Mouse (Mus musculus) spleen, embryonic (tissue): ENCODE results near the gene 1700034J05Rik.

Experiments
- CTCF ChIA-PET: fragments of 350-600 bp; sonication (Branson Sonifier 250); formaldehyde crosslinking; loops from one replicate; lab custom pipeline; 2022; lab: Charles Lee

The 1700034J05Rik gene

DNA sequence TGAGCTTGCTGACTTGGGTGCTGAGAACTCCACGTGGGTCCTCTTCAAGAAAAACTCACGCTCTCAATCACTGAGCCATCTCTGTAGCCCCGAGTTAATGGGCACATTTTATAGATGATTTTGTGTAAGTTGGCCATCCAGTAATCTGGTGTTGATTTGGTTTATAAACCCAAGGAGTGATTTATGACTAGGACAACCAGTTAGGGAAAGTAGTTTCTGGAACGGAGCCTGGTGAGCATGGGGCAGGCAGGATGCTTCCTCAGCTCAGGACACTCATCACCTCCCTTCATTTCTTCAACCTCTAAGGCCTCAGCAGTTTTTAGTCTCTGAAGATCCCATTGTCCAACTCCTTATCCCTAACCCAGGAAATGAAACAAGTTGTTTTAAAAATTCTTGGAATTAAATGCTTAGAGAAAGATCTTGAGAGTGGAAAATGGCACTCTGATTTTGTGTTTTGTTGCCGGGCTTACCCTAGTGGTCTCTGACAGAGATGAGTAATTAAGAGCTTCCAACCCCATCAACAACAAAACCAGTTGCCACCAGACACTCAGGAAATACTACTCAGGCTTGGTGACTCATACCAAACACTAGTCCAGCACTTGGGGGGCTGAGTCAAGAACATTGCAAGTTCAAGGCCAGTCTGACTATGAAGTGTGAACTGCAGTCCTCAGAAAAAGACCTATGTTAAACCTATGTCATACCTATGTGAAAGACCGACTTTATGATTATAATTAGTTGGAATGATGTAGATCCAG lies 9.4 kb upstream of the 1700034J05Rik start:
- CTCF ChIA-PET = no interaction called here

- CTCF ChIA-PET = no interaction called here
Measured at GRCm38 (mm10) chr6:146961832-146962481, 7.7 kb upstream of the 1700034J05Rik start.

DNA sequence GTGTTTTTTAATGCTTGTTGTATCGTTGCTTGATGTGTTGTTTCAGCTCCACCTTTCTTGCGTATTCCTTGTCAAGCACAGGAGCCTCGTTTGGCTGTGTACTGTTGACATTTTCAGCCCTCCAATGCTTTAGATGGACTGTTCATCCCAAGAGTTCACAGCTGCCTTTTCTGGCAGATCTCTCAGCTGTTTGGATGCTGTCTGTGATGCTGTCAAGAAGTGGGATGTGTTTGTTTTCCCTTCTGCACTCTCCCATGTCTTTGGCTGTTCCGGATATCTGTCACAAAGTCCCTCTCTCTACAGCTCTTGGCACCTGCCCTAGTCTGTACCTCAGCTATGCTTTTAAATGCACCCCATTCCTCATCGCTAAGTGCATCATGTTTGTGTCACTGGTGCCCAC lies 6.7 kb upstream of the 1700034J05Rik start:
- CTCF ChIA-PET = no interaction called here

- CTCF ChIA-PET = no interaction called here
Measured at GRCm38 (mm10) chr6:146959908-146960680, 5.9 kb upstream of the 1700034J05Rik start.

- CTCF ChIA-PET = no interaction called here
Measured at GRCm38 (mm10) chr6:146958694-146959093, 4.5 kb upstream of the 1700034J05Rik start.

GRCm38 (mm10) chr6:146956961-146957360 lies 2.7 kb upstream of the 1700034J05Rik start:
- CTCF ChIA-PET = interaction anchor here (0.6 kb wide), 1 partner anchor 254 kb away, joined by 3 read pairs; no protein-coding TSS in a partner anchor

DNA sequence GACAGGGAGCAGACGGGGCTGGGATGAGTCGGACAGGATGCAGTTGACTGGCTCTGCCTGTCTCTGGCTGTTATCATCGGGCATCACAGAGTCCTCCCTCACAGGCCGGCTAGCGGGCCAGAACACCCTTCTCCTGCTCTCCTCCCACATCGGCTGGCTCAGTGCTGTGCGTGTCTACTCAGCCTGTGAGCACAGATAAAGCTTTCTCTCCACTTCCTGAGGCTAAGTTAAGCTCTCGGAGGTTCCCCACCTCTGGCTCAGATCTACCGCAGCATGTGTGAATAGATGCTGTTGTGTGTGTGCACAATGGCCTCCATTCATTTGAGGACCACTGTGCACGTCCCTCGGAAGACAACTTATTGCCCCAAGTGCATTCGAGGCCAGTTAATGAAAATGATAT lies 1.7 kb upstream of the 1700034J05Rik start:
- CTCF ChIA-PET = no interaction called here

DNA sequence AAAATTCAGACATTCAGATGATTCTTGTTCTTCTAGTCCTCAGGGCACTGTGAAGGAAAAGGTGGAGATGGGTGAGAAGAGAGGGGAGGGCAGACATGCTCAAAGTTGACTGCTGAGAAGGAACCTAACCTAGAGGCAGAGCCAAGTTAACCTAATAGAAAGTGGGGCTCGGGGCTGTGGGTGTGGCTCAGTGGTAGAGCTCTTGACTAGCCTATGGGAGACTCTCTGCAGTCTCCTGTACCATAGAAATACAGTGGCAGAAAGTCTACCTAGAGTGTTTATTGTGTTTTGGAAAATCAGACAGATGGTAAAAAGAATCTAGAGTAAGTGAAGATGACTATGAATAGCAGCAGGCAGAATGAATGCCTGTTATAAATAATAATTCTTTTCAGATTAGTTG lies 1.3 kb upstream of the 1700034J05Rik start:
- CTCF ChIA-PET = no interaction called here

GRCm38 (mm10) chr6:146950454-146950832 lies 3.8 kb downstream of the 1700034J05Rik start:
- CTCF ChIA-PET = no interaction called here

- CTCF ChIA-PET = no interaction called here
Measured at GRCm38 (mm10) chr6:146949682-146950453, 4.4 kb downstream of the 1700034J05Rik start.

- CTCF ChIA-PET = no interaction called here
Measured at GRCm38 (mm10) chr6:146947186-146947585, 7.0 kb downstream of the 1700034J05Rik start.

GRCm38 (mm10) chr6:146946327-146947029 lies 7.7 kb downstream of the 1700034J05Rik start:
- CTCF ChIA-PET = interaction anchor here (0.7 kb wide), 1 partner anchor 114 kb away, joined by 8 read pairs; no protein-coding TSS in a partner anchor

DNA sequence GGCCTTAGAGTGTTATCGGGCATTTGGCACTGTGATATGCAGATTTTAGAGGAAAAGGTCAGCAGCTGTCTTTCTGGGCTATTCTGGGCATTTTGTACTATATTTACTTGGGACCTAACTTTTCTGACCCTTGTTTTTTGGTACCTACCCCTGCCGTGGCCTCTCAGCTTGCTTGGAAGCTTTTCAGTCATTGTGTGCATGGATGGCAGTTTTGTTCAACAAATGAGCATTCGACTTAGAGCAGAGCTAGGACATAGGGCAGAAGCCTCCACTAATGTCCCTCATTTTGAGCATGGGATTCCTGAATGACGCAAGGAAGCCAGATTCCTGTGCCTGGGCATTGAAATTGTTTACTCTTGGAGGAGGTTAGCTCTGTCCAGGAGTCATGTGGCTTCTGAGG lies 9.4 kb downstream of the 1700034J05Rik start:
- CTCF ChIA-PET = no interaction called here

DNA sequence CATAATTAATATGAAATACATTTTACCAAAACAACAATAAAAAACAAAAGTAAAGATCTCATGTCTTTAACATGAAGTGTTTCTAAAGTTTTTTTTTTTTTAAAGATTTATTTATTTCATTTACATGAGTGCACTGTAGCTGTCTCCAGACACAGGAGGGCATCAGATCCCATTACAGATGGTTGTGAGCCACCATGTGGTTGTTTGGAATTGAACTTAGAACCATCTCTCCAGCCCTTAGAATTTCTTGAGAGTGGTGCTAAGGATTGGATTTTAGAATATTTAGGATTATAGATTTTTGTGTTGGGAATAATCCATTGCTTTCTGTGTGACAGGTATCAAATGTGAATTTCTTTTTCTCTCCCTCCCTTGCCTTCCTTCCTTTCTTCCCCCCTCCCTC lies 10.2 kb downstream of the 1700034J05Rik start:
- CTCF ChIA-PET = no interaction called here

DNA sequence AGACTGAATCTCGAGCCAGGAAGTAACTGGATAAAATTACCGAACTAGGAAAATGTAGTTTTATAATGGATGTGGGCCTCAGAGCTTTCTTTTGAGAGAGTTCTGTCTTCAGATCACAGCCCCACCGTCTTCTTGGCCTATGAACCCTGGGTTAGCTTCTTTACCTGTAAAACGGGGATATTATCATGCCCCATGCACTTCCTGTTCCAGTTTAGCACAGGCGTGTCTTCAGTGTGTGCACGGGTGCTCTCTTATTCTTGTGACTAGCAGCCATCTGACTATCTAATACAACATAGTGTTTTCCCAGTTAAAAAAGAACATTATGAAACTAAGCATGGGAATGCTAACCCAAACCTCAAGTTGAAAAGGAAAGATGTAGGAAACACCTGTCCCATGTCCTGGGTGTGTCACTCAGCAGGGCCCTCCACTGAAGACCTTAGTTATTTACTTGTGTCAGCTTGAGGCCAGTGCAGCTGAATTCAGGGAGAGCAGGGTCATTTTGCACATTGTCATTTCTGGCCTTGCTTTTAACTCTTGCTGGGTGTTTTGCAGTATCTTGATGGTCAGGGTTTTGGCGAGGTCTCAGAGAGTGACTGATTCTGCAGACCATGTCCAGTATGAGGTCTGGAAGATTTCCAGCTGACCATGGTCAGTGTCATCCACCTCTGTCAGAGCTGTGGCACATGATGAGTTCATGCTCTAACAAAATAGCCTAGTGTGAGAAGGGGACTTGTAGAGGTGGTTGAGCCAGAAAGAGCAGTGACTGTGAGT lies 12.5 kb downstream of the 1700034J05Rik start:
- CTCF ChIA-PET = no interaction called here

DNA sequence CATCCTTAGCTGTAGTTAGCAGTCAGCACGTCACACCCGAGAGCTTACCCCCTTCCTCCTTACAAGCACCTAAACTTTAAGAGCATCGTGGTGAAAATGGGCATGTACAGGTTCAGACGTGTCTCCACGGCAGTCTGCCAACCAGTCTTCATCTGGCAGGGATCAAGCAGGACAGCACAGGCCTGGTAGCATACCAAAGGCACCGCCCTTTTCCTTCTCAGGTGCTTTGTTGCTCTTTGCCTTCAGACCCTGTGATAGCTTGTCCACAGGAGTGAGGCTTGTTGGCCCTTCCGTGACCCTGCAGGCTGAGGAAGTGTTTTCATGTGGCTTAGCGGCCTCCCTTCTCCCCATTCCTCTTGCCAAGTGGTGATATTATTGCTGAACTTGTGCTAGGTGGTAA lies 15.2 kb downstream of the 1700034J05Rik start:
- CTCF ChIA-PET = no interaction called here

DNA sequence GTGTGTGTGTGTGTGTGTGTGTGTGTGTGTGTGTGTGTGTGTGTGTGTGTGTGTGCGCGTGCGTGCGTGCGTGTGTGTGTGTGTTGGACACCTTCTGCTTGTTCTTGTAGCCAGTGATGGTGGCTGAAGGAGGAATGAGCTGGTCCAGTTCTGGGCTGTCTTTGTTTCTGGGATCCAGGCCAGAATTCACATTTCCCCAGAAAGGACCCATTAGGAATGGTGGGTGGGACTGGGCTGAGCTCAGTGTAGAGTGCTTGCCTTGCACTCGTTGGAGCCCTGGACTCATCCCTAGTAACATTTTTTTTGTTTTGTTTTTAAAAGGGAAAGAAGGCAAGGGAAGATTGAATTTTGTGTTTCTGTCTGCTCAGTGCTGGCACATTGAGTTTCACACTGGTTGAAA lies 18.3 kb downstream of the 1700034J05Rik start:
- CTCF ChIA-PET = no interaction called here

GRCm38 (mm10) chr6:146933123-146933522 lies 21.1 kb downstream of the 1700034J05Rik start:
- CTCF ChIA-PET = no interaction called here

GRCm38 (mm10) chr6:146929031-146929430 lies 25.2 kb downstream of the 1700034J05Rik start:
- CTCF ChIA-PET = no interaction called here

- CTCF ChIA-PET = no interaction called here
Measured at GRCm38 (mm10) chr6:146928108-146928507, 26.1 kb downstream of the 1700034J05Rik start.
